Mouse (Mus musculus) midbrain, embryonic 12.5 days (tissue): ENCODE data around the gene Tmem198. TPM values are rescaled to one million over a fixed set of nuclear protein-coding genes. Genes with fewer than 3 reads are reported as not detected.

Source experiments
- ATAC-seq: fragments of 200-750 bp; cut with Nextera tagmentation; 2 replicates; pipeline ENCODE4 v1.8.0; 2017; ENCODE audit warnings: low read depth, moderate TSS enrichment, moderate library complexity; ENCODE audit not compliant: low FRiP score
- H3K27ac ChIP-seq: fragments of 300-500 bp; sonication (generic); replicated peaks from 2 replicates; pipeline ENCODE4 v1.5.1; 2016; ENCODE audit warnings: mild to moderate bottlenecking
- H3K27me3 ChIP-seq: fragments of 300-500 bp; sonication (generic); 2 replicates; pipeline ENCODE4 v1.6.1; 2016; ENCODE audit warnings: mild to moderate bottlenecking
- H3K36me3 ChIP-seq: fragments of 300-500 bp; sonication (generic); 2 replicates; pipeline ENCODE4 v1.6.1; 2016
- H3K4me1 ChIP-seq: fragments of 300-500 bp; sonication (generic); 2 replicates; pipeline ENCODE4 v1.6.1; 2016
- H3K4me2 ChIP-seq: fragments of 300-500 bp; sonication (generic); replicated peaks from 2 replicates; pipeline ENCODE4 v1.6.1; 2016; ENCODE audit warnings: mild to moderate bottlenecking, moderate library complexity
- H3K4me3 ChIP-seq: fragments of 300-500 bp; sonication (generic); 2 replicates; pipeline ENCODE4 v1.5.1; 2016; ENCODE audit warnings: mild to moderate bottlenecking
- H3K9ac ChIP-seq: fragments of 300-500 bp; sonication (generic); replicated peaks from 2 replicates; pipeline ENCODE4 v1.6.1; 2016; ENCODE audit warnings: mild to moderate bottlenecking, moderate library complexity
- H3K9me3 ChIP-seq: fragments of 300-500 bp; sonication (generic); 2 replicates; pipeline ENCODE4 v1.6.1; 2016; ENCODE audit warnings: mild to moderate bottlenecking
- WGBS: fragments of 180-500 bp; shearing (Covaris S2); methylation state at CpG from one replicate; pipeline ENCODE4 v1.1.7; 2016; 5-methylcytosine and 5-hydroxymethylcytosine counted together
- polyA plus RNA-seq: library from polyadenylated mRNA; unstranded; fragments of >200 nt; fragmentation: Nextera tagmentation; extraction: Ambion mirVana; gene quantifications from 2 replicates; pipeline ENCODE4 v1.2.1, GENCODE M21; 2016

The Tmem198 gene
- polyA plus RNA-seq, 1 experiment from 2014 or later: 26.5 TPM

DNA sequence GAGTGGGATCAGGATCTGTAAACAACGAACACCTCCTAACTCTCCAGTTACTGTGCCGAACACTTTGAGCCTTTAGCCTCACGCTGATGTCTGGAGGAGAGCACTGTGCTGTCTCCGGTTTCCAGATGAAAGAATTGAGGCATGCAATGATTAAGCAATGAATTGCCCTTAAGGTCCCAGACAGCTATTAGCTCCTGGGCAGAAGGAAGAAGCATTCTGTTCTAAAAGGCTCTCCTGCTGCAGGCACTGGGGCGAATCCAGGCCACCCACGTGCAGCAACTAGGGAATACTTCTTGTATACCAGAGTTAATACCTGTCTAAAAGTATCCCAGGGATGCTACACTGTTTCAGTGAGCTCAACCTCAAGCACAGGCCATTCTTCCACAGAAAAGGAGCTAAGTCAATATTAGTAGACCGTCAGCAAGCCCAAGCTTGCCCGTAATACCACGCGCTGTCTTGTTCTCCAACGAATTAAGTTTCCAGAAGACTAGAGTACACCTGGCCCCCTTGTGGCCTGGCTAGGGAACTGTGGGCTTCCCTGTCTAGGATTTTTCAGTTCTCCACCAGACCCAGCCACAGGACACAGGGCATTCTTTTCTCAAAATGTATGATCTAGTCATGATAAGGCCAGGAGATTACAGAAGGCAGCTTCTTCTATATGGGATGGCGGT is 15.7 kb downstream of the Tmem198 start:
- Histone ChIP-seq H3K27ac (no peak overlapping the region), H3K9ac (no peak overlapping the region), H3K9me3 (no peaks in the 10 kb centered on the region), H3K36me3 (peaks cover 40% of the 10 kb centered on the region), H3K4me3 (no peak overlapping the region), H3K4me2 (no peak overlapping the region), H3K27me3 (peaks cover 32% of the 10 kb centered on the region), H3K4me1 (no peaks in the 10 kb centered on the region)
- WGBS: 45% methylated on average over 12 of the region's 12 CpGs
- no peak for ATAC-seq

GRCm38 (mm10) chr1:75498897-75499296 is 19.6 kb downstream of the Tmem198 start:
- ATAC-seq: no peak
- no peaks in the 10 kb centered on the region for H3K9me3 ChIP-seq
- peaks cover 6% of the 10 kb centered on the region; the same call in 1 of the 2 replicates for H3K27me3 ChIP-seq
- 94% methylated on average over 4 of the region's 4 CpGs for WGBS
- no peak overlapping the region for H3K9ac ChIP-seq
- H3K27ac ChIP-seq: no peak overlapping the region
- no peaks in the 10 kb centered on the region for H3K4me1 ChIP-seq
- H3K36me3 ChIP-seq: peaks cover 49% of the 10 kb centered on the region
- no peak overlapping the region for H3K4me2 ChIP-seq
- no peak overlapping the region for H3K4me3 ChIP-seq

GRCm38 (mm10) chr1:75499441-75499840 is 20.1 kb downstream of the Tmem198 start:
- Histone ChIP-seq H3K4me3 (no peak overlapping the region), H3K27ac (no peak overlapping the region), H3K27me3 (peaks cover 11% of the 10 kb centered on the region), H3K4me2 (no peak overlapping the region), H3K9me3 (no peaks in the 10 kb centered on the region), H3K36me3 (peaks cover 49% of the 10 kb centered on the region), H3K9ac (no peak overlapping the region), H3K4me1 (0 out of 2 replicates have a peak, but pooled peaks cover 2% of the 10 kb centered on the region)
- ATAC-seq: no peak
- WGBS: 91% methylated on average over 7 of the region's 7 CpGs

DNA sequence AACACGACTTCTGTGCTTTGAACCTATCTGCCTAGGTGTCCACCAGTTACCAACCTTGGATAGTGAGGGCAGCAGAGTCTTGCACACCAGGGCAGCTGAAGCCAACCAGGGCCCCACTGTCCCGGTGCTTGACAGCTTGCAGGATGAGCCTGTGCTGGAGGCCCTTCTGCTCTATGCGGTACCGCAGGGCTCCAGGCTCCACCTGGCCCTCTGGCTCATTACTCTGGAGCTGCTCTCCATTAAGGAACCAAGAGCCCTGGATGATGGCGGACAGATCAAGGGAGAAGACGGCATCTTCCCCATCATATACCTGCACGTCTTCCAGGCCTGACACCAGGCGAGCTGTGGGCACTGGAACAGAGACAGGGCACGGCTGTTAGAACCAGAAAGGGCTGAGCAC is 22.6 kb downstream of the Tmem198 start:
- Histone ChIP-seq H3K27ac (no peak overlapping the region), H3K36me3 (peaks cover 44% of the 10 kb centered on the region), H3K9ac (no peak overlapping the region), H3K27me3 (peaks cover 19% of the 10 kb centered on the region), H3K4me1 (peaks cover 17% of the 10 kb centered on the region), H3K4me2 (no peak overlapping the region), H3K9me3 (no peaks in the 10 kb centered on the region), H3K4me3 (no peak overlapping the region)
- WGBS: 92% methylated on average over 9 of the region's 9 CpGs
- ATAC-seq: no peak

GRCm38 (mm10) chr1:75502945-75503650 is 23.8 kb downstream of the Tmem198 start:
- 90% methylated on average over 25 of the region's 25 CpGs for WGBS
- peaks cover 31% of the 10 kb centered on the region for H3K27me3 ChIP-seq

DNA sequence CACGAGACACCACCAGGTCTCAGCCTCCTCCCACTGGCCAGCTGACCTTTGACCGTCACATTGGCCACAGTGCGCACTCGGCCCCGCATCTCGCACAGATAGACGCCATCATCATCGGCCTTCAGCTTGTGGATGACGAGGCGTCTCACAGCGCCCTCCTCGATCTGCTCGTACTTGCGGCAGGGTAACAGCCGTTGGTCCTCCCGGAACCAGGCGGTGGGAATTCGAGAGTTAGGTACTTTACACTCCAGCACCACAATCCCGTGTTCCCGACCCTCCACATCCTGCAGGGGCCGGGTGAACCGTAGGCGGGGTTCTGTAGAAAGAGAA is 24.3 kb downstream of the Tmem198 start:
- no peak overlapping the region for H3K27ac ChIP-seq
- no peak overlapping the region for H3K4me3 ChIP-seq
- peaks cover 34% of the 10 kb centered on the region for H3K27me3 ChIP-seq
- ATAC-seq: no peak
- H3K4me1 ChIP-seq: peaks cover 18% of the 10 kb centered on the region
- no peak overlapping the region; the same call in 1 of the 2 replicates for H3K9ac ChIP-seq
- peaks cover 28% of the 10 kb centered on the region for H3K36me3 ChIP-seq
- H3K9me3 ChIP-seq: no peaks in the 10 kb centered on the region
- H3K4me2 ChIP-seq: no peak overlapping the region
- 71% methylated on average over 23 of the region's 23 CpGs for WGBS

More at GRCm38 (mm10) chr1:75502945-75503650, 23.8 kb downstream of the Tmem198 start:
- H3K36me3 ChIP-seq: peaks cover 32% of the 10 kb centered on the region
- H3K4me2 ChIP-seq: no peak overlapping the region
- ATAC-seq: no peak
- no peaks in the 10 kb centered on the region for H3K9me3 ChIP-seq
- H3K9ac ChIP-seq: no peak overlapping the region
- H3K4me3 ChIP-seq: no peak overlapping the region
- no peak overlapping the region for H3K27ac ChIP-seq
- H3K4me1 ChIP-seq: peaks cover 18% of the 10 kb centered on the region

- no peaks in the 10 kb centered on the region for H3K9me3 ChIP-seq
- H3K4me2 ChIP-seq: peak overlapping the region; percentile 96
- no peak overlapping the region for H3K27ac ChIP-seq
- 70% methylated on average over 9 of the region's 9 CpGs for WGBS
- peak overlapping the region; percentile 71 for H3K4me3 ChIP-seq
- peaks cover 41% of the 10 kb centered on the region for H3K27me3 ChIP-seq
- H3K36me3 ChIP-seq: peaks cover 22% of the 10 kb centered on the region
- no peak for ATAC-seq
- H3K4me1 ChIP-seq: peaks cover 18% of the 10 kb centered on the region
- no peak overlapping the region; the same call in 1 of the 2 replicates for H3K9ac ChIP-seq
Observed at GRCm38 (mm10) chr1:75504256-75505045, 25.1 kb downstream of the Tmem198 start.

DNA sequence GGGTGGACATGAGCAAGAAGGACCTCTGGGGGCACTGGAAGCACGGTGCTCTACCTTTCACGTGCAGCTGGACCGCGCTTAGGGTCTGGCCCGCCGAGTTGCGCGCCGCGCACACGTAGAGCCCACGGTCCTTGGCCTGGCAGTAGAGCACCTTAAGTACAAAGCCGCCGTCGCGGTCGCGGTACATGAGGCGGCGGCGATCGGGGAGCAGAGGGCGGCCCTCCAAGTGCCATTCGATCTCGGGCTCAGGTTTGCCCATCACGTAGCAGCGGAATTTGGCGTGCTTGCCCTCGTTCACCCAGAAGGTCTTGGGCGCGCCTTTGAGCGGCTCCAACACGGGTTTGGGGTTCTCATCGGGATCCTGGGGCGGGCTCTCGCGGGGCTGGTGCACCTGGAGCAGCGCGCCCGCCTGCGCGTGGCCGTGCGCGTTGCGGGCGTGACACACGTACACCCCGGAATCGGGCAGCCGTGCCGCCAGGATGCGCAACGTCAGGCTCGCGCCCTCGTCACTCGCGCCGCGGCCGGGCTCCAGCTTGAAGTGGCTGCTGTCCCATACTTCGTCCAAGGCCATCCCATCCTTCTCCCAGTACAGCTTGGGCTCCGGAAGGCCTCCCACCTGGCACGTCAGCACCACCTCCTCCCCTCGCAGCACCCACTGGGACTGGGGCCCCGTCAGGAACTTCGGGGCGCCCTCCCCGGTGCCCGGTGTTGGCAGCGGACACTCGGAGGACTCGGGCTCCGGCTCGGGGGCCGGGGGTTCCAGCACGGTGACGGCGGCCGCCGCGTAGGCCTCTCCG is 26.0 kb downstream of the Tmem198 start:
- Histone ChIP-seq H3K9ac (peak overlapping the region; percentile 88), H3K27me3 (peaks cover 48% of the 10 kb centered on the region), H3K9me3 (no peaks in the 10 kb centered on the region), H3K4me1 (peaks cover 18% of the 10 kb centered on the region), H3K36me3 (peaks cover 22% of the 10 kb centered on the region), H3K4me3 (peak overlapping the region; percentile 71), H3K4me2 (peak overlapping the region; percentile 96), H3K27ac (peak overlapping the region; percentile 72)
- under 1% methylated on average over 84 of the region's 84 CpGs for WGBS
- peak; percentile 68 for ATAC-seq

GRCm38 (mm10) chr1:75505956-75506831 is 26.9 kb downstream of the Tmem198 start, which contains the start of gene Obsl1:
Gene Obsl1 (minus strand): TSS chr1:75506452.
- H3K27me3 ChIP-seq: peaks cover 48% of the 10 kb centered on the region
- H3K4me3 ChIP-seq: peak within 1 kb of the TSS; percentile 71
- peak; percentile 80 for ATAC-seq
- peaks cover 14% of the 10 kb centered on the region for H3K36me3 ChIP-seq
- H3K9me3 ChIP-seq: no peaks in the 10 kb centered on the region
- peak within 1 kb of the TSS; percentile 96 for H3K4me2 ChIP-seq
- peak within 1 kb of the TSS; percentile 72 for H3K27ac ChIP-seq
- peaks cover 18% of the 10 kb centered on the region for H3K4me1 ChIP-seq
- WGBS: under 1% methylated on average over 60 of the region's 65 CpGs
- peak within 1 kb of the TSS; percentile 88 for H3K9ac ChIP-seq

GRCm38 (mm10) chr1:75507006-75507405 is 27.7 kb downstream of the Tmem198 start, which contains the start of gene Inha:
Gene Inha (plus strand): TSS chr1:75507077.
- no peak for ATAC-seq

More at GRCm38 (mm10) chr1:75507006-75507405, 27.7 kb downstream of the Tmem198 start, which contains the start of gene Inha:
- H3K27ac ChIP-seq: peak within 1 kb of the TSS; percentile 72
- H3K27me3 ChIP-seq: peaks cover 48% of the 10 kb centered on the region
- H3K9ac ChIP-seq: peak within 1 kb of the TSS; percentile 88
- peaks cover 6% of the 10 kb centered on the region for H3K36me3 ChIP-seq
- H3K4me2 ChIP-seq: peak within 1 kb of the TSS; percentile 96
- H3K4me3 ChIP-seq: peak within 1 kb of the TSS; percentile 71
- no peaks in the 10 kb centered on the region for H3K9me3 ChIP-seq
- H3K4me1 ChIP-seq: peaks cover 18% of the 10 kb centered on the region
- 77% methylated on average over 10 of the region's 10 CpGs for WGBS
